ENCODE assay signal across 28 mouse cellular contexts in the genomic region with DNA sequence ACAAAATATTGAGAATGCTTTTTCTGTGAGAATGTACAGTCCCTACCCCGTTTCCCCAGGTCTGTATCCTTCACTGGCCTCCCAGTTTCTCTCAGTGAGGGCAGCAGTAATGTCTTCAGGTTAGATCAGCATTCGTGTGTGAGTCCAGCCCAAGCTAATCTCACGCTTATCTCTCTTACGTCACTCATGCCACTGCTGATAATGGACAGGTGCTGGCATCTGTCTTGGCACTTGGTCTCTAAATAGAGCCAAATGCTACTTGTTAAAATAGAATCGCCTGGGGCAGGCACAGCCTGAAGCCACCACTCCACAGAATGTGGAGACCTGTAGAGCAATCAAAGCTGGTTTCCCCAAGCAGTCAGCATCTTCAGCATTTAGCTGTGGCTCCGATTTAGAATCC. TPM values are rescaled to one million over a fixed set of nuclear protein-coding genes. Genes with fewer than 3 reads are reported as not detected.
"Had no signal": no experiment of that assay in that cellular context is flagged by ENCODE, and none has a peak within 500 bp of the region (broad histone marks: within the 10 kb centered on the region; RNA-seq: fewer than 3 reads in every experiment).

No protein-coding gene starts in this region.

- H3K4me2 ChIP-seq: limb, embryonic 12.5 days; limb, embryonic 15.5 days; liver, embryonic 13.5 days; neural tube, embryonic 13.5 days had no signal

- H3K27me3 ChIP-seq: limb, embryonic 12.5 days; limb, embryonic 15.5 days; liver, embryonic 13.5 days; megakaryocyte, embryonic 14.5 days; neural tube, embryonic 13.5 days had no signal

- H3K9me3 ChIP-seq: limb, embryonic 12.5 days; limb, embryonic 15.5 days; liver, embryonic 13.5 days; megakaryocyte, embryonic 14.5 days; midbrain, embryonic 10.5 days; neural tube, embryonic 13.5 days had no signal

- H3K4me3 ChIP-seq: limb, embryonic 12.5 days; limb, embryonic 15.5 days; liver, embryonic 13.5 days; megakaryocyte, embryonic 14.5 days; midbrain, embryonic 10.5 days; neural tube, embryonic 13.5 days had no signal

- H3K27ac ChIP-seq: limb, embryonic 12.5 days; limb, embryonic 15.5 days; liver, embryonic 13.5 days; neural tube, embryonic 13.5 days had no signal

- H3K36me3 ChIP-seq: limb, embryonic 12.5 days; limb, embryonic 15.5 days; liver, embryonic 13.5 days; midbrain, embryonic 10.5 days; neural tube, embryonic 13.5 days had no signal

- H3K4me1 ChIP-seq: limb, embryonic 12.5 days; limb, embryonic 15.5 days; liver, embryonic 13.5 days; midbrain, embryonic 10.5 days; neural tube, embryonic 13.5 days had no signal

- DNase-seq: kidney, adult 18-20 months; kidney, adult 9 months; kidney, postnatal 14 days; kidney, postnatal 4 days; left cerebral cortex, postnatal 4 days; liver, embryonic 13.5 days; lung, adult 2 months; lung, postnatal 10 days; lung, postnatal 36 days; midbrain, embryonic 14.5 days; retina, postnatal 1 day; right cerebral cortex, postnatal 25 days; thymus, postnatal 25 days had no signal

- H3K9ac ChIP-seq: limb, embryonic 12.5 days; limb, embryonic 15.5 days; liver, embryonic 13.5 days; neural tube, embryonic 13.5 days had no signal

RNA-seq across cellular contexts. Expression of gene Sectm1a, which starts 8.0 kb away (rescaled TPM):
- total RNA-seq: layer of hippocampus, adult 18-20 months; layer of hippocampus, postnatal 14 days; left cerebral cortex, adult 8-10 months; left cerebral cortex, postnatal 14 days; neutrophil, adult 5-6 weeks had no signal
- polyA plus RNA-seq: limb, embryonic 12.5 days; lung, adult 2 months; midbrain, embryonic 10.5 days; midbrain, embryonic 14.5 days; neural tube, embryonic 13.5 days had no signal

RNA-seq across cellular contexts. Expression of gene Sectm1b, which starts 25.6 kb away (rescaled TPM):
- total RNA-seq: layer of hippocampus, adult 18-20 months; layer of hippocampus, postnatal 14 days; left cerebral cortex, adult 8-10 months; left cerebral cortex, postnatal 14 days; left cerebral cortex, postnatal 4 days; neutrophil, adult 5-6 weeks had no signal
- polyA plus RNA-seq: limb, embryonic 12.5 days; midbrain, embryonic 10.5 days; midbrain, embryonic 14.5 days; neural tube, embryonic 13.5 days; spleen, adult 2 months had no signal

RNA-seq across cellular contexts. Expression of gene Tex19.2, which starts 29.5 kb away (rescaled TPM):
- total RNA-seq: layer of hippocampus, adult 18-20 months; layer of hippocampus, postnatal 14 days; left cerebral cortex, adult 8-10 months; left cerebral cortex, postnatal 14 days; left cerebral cortex, postnatal 4 days; neutrophil, adult 5-6 weeks had no signal
- polyA plus RNA-seq: intestine, embryonic 14.5 days; kidney, embryonic 16.5 days; limb, embryonic 12.5 days; limb, embryonic 15.5 days; lung, adult 2 months; midbrain, embryonic 10.5 days; midbrain, embryonic 14.5 days; neural tube, embryonic 13.5 days; spleen, adult 2 months had no signal

RNA-seq across cellular contexts. Expression of gene Cd7, which starts 49.8 kb away (rescaled TPM):
- total RNA-seq: layer of hippocampus, adult 18-20 months; layer of hippocampus, postnatal 14 days; left cerebral cortex, postnatal 4 days had no signal
- polyA plus RNA-seq: limb, embryonic 12.5 days; midbrain, embryonic 10.5 days; midbrain, embryonic 14.5 days had no signal

RNA-seq across cellular contexts. Expression of gene Tex19.1, which starts 56.9 kb away (rescaled TPM):
- total RNA-seq: layer of hippocampus, adult 18-20 months; layer of hippocampus, postnatal 14 days; left cerebral cortex, adult 8-10 months; left cerebral cortex, postnatal 14 days; left cerebral cortex, postnatal 4 days; neutrophil, adult 5-6 weeks had no signal
- polyA plus RNA-seq: intestine, embryonic 14.5 days; limb, embryonic 12.5 days; limb, embryonic 15.5 days; liver, embryonic 16.5 days; lung, adult 2 months; midbrain, embryonic 14.5 days; neural tube, embryonic 13.5 days; spleen, adult 2 months; thymus, postnatal 0 days had no signal
